Mouse (Mus musculus): ENCODE measurements around the gene Dync1li2.
A peak's percentile ranks its signal among the peaks of the same experiment; 100 is the strongest.

Dync1li2 gene

GRCm38 (mm10) chr8:104413770-104414169 is 29.1 kb downstream of the Dync1li2 start:
- no peak for DNase-seq

GRCm38 (mm10) chr8:104412805-104413532 is 29.9 kb downstream of the Dync1li2 start:
- DNase-seq = no peak

GRCm38 (mm10) chr8:104411972-104412371 is 30.9 kb downstream of the Dync1li2 start:
- DNase-seq = no peak

- no peak for DNase-seq
These were observed 31.4 kb downstream of the Dync1li2 start for GRCm38 (mm10) chr8:104411468-104411867.

- DNase-seq = no peak
These were observed 32.1 kb downstream of the Dync1li2 start for GRCm38 (mm10) chr8:104410628-104411273.

GRCm38 (mm10) chr8:104408328-104409110 is 34.3 kb downstream of the Dync1li2 start:
- DNase-seq = no peak

GRCm38 (mm10) chr8:104406340-104407128 is 36.3 kb downstream of the Dync1li2 start:
- no peak for DNase-seq

GRCm38 (mm10) chr8:104405430-104406187 is 37.2 kb downstream of the Dync1li2 start:
- DNase-seq = no peak

GRCm38 (mm10) chr8:104403596-104403995 is 39.3 kb downstream of the Dync1li2 start:
- DNase-seq = no peak

GRCm38 (mm10) chr8:104395703-104396357 is 47.0 kb downstream of the Dync1li2 start, which contains the start of gene Cmtm4:
Cmtm4 (minus strand) TSS chr8:104395807.
- DNase-seq = peak; percentile 56 to 68

GRCm38 (mm10) chr8:104394801-104395702 is 47.8 kb downstream of the Dync1li2 start:
- peak; percentile 57 to 64 for DNase-seq

GRCm38 (mm10) chr8:104393767-104394166 is 49.1 kb downstream of the Dync1li2 start:
- DNase-seq = no peak

- DNase-seq = no peak
These were observed 49.7 kb downstream of the Dync1li2 start for GRCm38 (mm10) chr8:104393139-104393538.

- no peak for DNase-seq
These were observed 52.6 kb downstream of the Dync1li2 start for GRCm38 (mm10) chr8:104390245-104390644.

- peak; percentile 44 to 45 for DNase-seq
These were observed 54.9 kb downstream of the Dync1li2 start for GRCm38 (mm10) chr8:104387980-104388379.

- DNase-seq = no peak
These were observed 55.3 kb downstream of the Dync1li2 start for GRCm38 (mm10) chr8:104387501-104387900.

GRCm38 (mm10) chr8:104386693-104387092 is 56.2 kb downstream of the Dync1li2 start:
- no peak for DNase-seq

- no peak for DNase-seq
These were observed 58.9 kb downstream of the Dync1li2 start for GRCm38 (mm10) chr8:104383977-104384376.

GRCm38 (mm10) chr8:104383296-104383695 is 59.6 kb downstream of the Dync1li2 start:
- DNase-seq = no peak

- DNase-seq = peak; percentile 35 to 52
These were observed 61.9 kb downstream of the Dync1li2 start for GRCm38 (mm10) chr8:104380961-104381411.
